Mouse (Mus musculus): ENCODE measurements around the gene Rfk. TPM values are rescaled to one million over a fixed set of nuclear protein-coding genes. Genes with fewer than 3 reads are reported as not detected.

Rfk gene
- polyA plus RNA-seq, 1 experiment = 15.3 TPM

GRCm38 (mm10) chr19:17399965-17400364 lies 6.1 kb downstream of the Rfk start:
- Histone ChIP-seq H3ac (ENCODE audit: control insufficient read depth, insufficient read length, low read depth) (no peak overlapping the region), H3K27me3 (ENCODE audit: control insufficient read depth, insufficient read depth, insufficient read length) (no peaks in the 10 kb centered on the region), H3K79me3 (ENCODE audit: low read depth) (peaks cover 1% of the 10 kb centered on the region), H3K4me3 (ENCODE audit: insufficient read depth, poor library complexity, severe bottlenecking) (no peak overlapping the region), H3K79me2 (ENCODE audit: control insufficient read depth, insufficient read depth) (peaks cover 2% of the 10 kb centered on the region), H3K36me3 (ENCODE audit: control insufficient read depth, insufficient read depth) (peaks cover 28% of the 10 kb centered on the region)
- no peak for TF ChIP-seq MAX (IDR thresholded peaks at IDR 0.05)

GRCm38 (mm10) chr19:17400571-17400970 lies 6.7 kb downstream of the Rfk start:
- peaks cover 28% of the 10 kb centered on the region for H3K36me3 ChIP-seq (ENCODE audit: control insufficient read depth, insufficient read depth)
- H3ac ChIP-seq (ENCODE audit: control insufficient read depth, insufficient read length, low read depth) = no peak overlapping the region
- no peak overlapping the region for H3K4me3 ChIP-seq (ENCODE audit: insufficient read depth, poor library complexity, severe bottlenecking)
- H3K27me3 ChIP-seq (ENCODE audit: control insufficient read depth, insufficient read depth, insufficient read length) = no peaks in the 10 kb centered on the region
- no peaks in the 10 kb centered on the region for H3K79me3 ChIP-seq (ENCODE audit: low read depth)
- H3K79me2 ChIP-seq (ENCODE audit: control insufficient read depth, insufficient read depth) = no peaks in the 10 kb centered on the region
- no peak for TF ChIP-seq FOSL1 (IDR thresholded peaks at IDR 0.05; ENCODE audit: insufficient read depth, low read length, poor library complexity, severe bottlenecking)
- no peak for TF ChIP-seq MAX (IDR thresholded peaks at IDR 0.05)
- no peak for TF ChIP-seq MYOG (IDR thresholded peaks at IDR 0.05; ENCODE audit: control insufficient read depth, extremely low read depth, insufficient read length)
- TF ChIP-seq USF1 (IDR thresholded peaks at IDR 0.05; ENCODE audit: low read depth) = no peak
- TF ChIP-seq CTCF (IDR thresholded peaks at IDR 0.05; ENCODE audit: control insufficient read depth, insufficient read depth, insufficient read length) = no peak
- no peak for TF ChIP-seq CEBPB (IDR thresholded peaks at IDR 0.05; ENCODE audit: low read depth)
- no peak for TF ChIP-seq MYOD1 (IDR thresholded peaks at IDR 0.05; ENCODE audit: control insufficient read depth, insufficient read length, low read depth)

GRCm38 (mm10) chr19:17403175-17403574 lies 9.3 kb downstream of the Rfk start:
- no peaks in the 10 kb centered on the region for H3K79me2 ChIP-seq (ENCODE audit: control insufficient read depth, insufficient read depth)
- no peaks in the 10 kb centered on the region for H3K79me3 ChIP-seq (ENCODE audit: low read depth)
- no peak overlapping the region for H3ac ChIP-seq (ENCODE audit: control insufficient read depth, insufficient read length, low read depth)
- H3K4me3 ChIP-seq (ENCODE audit: insufficient read depth, poor library complexity, severe bottlenecking) = no peak overlapping the region
- no peak for TF ChIP-seq FOSL1 (IDR thresholded peaks at IDR 0.05; ENCODE audit: insufficient read depth, low read length, poor library complexity, severe bottlenecking)
- no peak for TF ChIP-seq MYOG (IDR thresholded peaks at IDR 0.05; ENCODE audit: control insufficient read depth, extremely low read depth, insufficient read length)
- TF ChIP-seq MAX (IDR thresholded peaks at IDR 0.05) = no peak
- no peak for TF ChIP-seq CTCF (IDR thresholded peaks at IDR 0.05; ENCODE audit: control insufficient read depth, insufficient read depth, insufficient read length)
- no peak for TF ChIP-seq CEBPB (IDR thresholded peaks at IDR 0.05; ENCODE audit: low read depth)
- TF ChIP-seq USF1 (IDR thresholded peaks at IDR 0.05; ENCODE audit: low read depth) = no peak
- no peak for TF ChIP-seq MYOD1 (IDR thresholded peaks at IDR 0.05; ENCODE audit: control insufficient read depth, insufficient read length, low read depth)
- H3K27me3 ChIP-seq (ENCODE audit: control insufficient read depth, insufficient read depth, insufficient read length) = no peaks in the 10 kb centered on the region
- H3K36me3 ChIP-seq (ENCODE audit: control insufficient read depth, insufficient read depth) = peaks cover 28% of the 10 kb centered on the region

GRCm38 (mm10) chr19:17406823-17407222 lies 13.0 kb downstream of the Rfk start:
- Histone ChIP-seq H3K79me2 (ENCODE audit: control insufficient read depth, insufficient read depth) (no peaks in the 10 kb centered on the region), H3K79me3 (ENCODE audit: low read depth) (no peaks in the 10 kb centered on the region), H3K27me3 (ENCODE audit: control insufficient read depth, insufficient read depth, insufficient read length) (no peaks in the 10 kb centered on the region), H3K4me3 (ENCODE audit: insufficient read depth, poor library complexity, severe bottlenecking) (no peak overlapping the region), H3K36me3 (ENCODE audit: control insufficient read depth, insufficient read depth) (no peaks in the 10 kb centered on the region), H3ac (ENCODE audit: control insufficient read depth, insufficient read length, low read depth) (no peak overlapping the region)
- TF ChIP-seq CEBPB (IDR thresholded peaks at IDR 0.05; ENCODE audit: low read depth) (no peak), USF1 (IDR thresholded peaks at IDR 0.05; ENCODE audit: low read depth) (no peak), MYOD1 (IDR thresholded peaks at IDR 0.05; ENCODE audit: control insufficient read depth, insufficient read length, low read depth) (no peak), CTCF (IDR thresholded peaks at IDR 0.05; ENCODE audit: control insufficient read depth, insufficient read depth, insufficient read length) (no peak), MYOG (IDR thresholded peaks at IDR 0.05; ENCODE audit: control insufficient read depth, extremely low read depth, insufficient read length) (no peak), MAX (IDR thresholded peaks at IDR 0.05) (no peak), FOSL1 (IDR thresholded peaks at IDR 0.05; ENCODE audit: insufficient read depth, low read length, poor library complexity, severe bottlenecking) (no peak)

- TF ChIP-seq FOSL1 (IDR thresholded peaks at IDR 0.05; ENCODE audit: insufficient read depth, low read length, poor library complexity, severe bottlenecking) = no peak
- TF ChIP-seq MAX (IDR thresholded peaks at IDR 0.05) = no peak
- no peak for TF ChIP-seq CEBPB (IDR thresholded peaks at IDR 0.05; ENCODE audit: low read depth)
- no peak for TF ChIP-seq USF1 (IDR thresholded peaks at IDR 0.05; ENCODE audit: low read depth)
- TF ChIP-seq MYOG (IDR thresholded peaks at IDR 0.05; ENCODE audit: control insufficient read depth, extremely low read depth, insufficient read length) = no peak
- TF ChIP-seq MYOD1 (IDR thresholded peaks at IDR 0.05; ENCODE audit: control insufficient read depth, insufficient read length, low read depth) = no peak
- no peak for TF ChIP-seq CTCF (IDR thresholded peaks at IDR 0.05; ENCODE audit: control insufficient read depth, insufficient read depth, insufficient read length)
- H3K79me2 ChIP-seq (ENCODE audit: control insufficient read depth, insufficient read depth) = no peaks in the 10 kb centered on the region
- H3K4me3 ChIP-seq (ENCODE audit: insufficient read depth, poor library complexity, severe bottlenecking) = no peak overlapping the region
- no peaks in the 10 kb centered on the region for H3K36me3 ChIP-seq (ENCODE audit: control insufficient read depth, insufficient read depth)
- H3ac ChIP-seq (ENCODE audit: control insufficient read depth, insufficient read length, low read depth) = no peak overlapping the region
- H3K27me3 ChIP-seq (ENCODE audit: control insufficient read depth, insufficient read depth, insufficient read length) = no peaks in the 10 kb centered on the region
- no peaks in the 10 kb centered on the region for H3K79me3 ChIP-seq (ENCODE audit: low read depth)
These were observed 14.7 kb downstream of the Rfk start for GRCm38 (mm10) chr19:17408591-17408990.

- no peaks in the 10 kb centered on the region for H3K79me2 ChIP-seq (ENCODE audit: control insufficient read depth, insufficient read depth)
- no peak for TF ChIP-seq MYOG (IDR thresholded peaks at IDR 0.05; ENCODE audit: control insufficient read depth, extremely low read depth, insufficient read length)
- no peak for TF ChIP-seq MAX (IDR thresholded peaks at IDR 0.05)
- no peak for TF ChIP-seq CEBPB (IDR thresholded peaks at IDR 0.05; ENCODE audit: low read depth)
- TF ChIP-seq MYOD1 (IDR thresholded peaks at IDR 0.05; ENCODE audit: control insufficient read depth, insufficient read length, low read depth) = no peak
- TF ChIP-seq CTCF (IDR thresholded peaks at IDR 0.05; ENCODE audit: control insufficient read depth, insufficient read depth, insufficient read length) = no peak
- no peak for TF ChIP-seq FOSL1 (IDR thresholded peaks at IDR 0.05; ENCODE audit: insufficient read depth, low read length, poor library complexity, severe bottlenecking)
- TF ChIP-seq USF1 (IDR thresholded peaks at IDR 0.05; ENCODE audit: low read depth) = no peak
- no peaks in the 10 kb centered on the region for H3K36me3 ChIP-seq (ENCODE audit: control insufficient read depth, insufficient read depth)
- no peaks in the 10 kb centered on the region for H3K27me3 ChIP-seq (ENCODE audit: control insufficient read depth, insufficient read depth, insufficient read length)
- H3ac ChIP-seq (ENCODE audit: control insufficient read depth, insufficient read length, low read depth) = no peak overlapping the region
- H3K79me3 ChIP-seq (ENCODE audit: low read depth) = no peaks in the 10 kb centered on the region
- H3K4me3 ChIP-seq (ENCODE audit: insufficient read depth, poor library complexity, severe bottlenecking) = no peak overlapping the region
These were observed 15.5 kb downstream of the Rfk start for GRCm38 (mm10) chr19:17409351-17409750.

All from C2C12 (cell line).